Comparison of ENCODE assay signal across 8 mouse cellular contexts in genomic region chr6:34994692-34995091, GRCm38 (mm10). TPM values are rescaled to one million over a fixed set of nuclear protein-coding genes. Genes with fewer than 3 reads are reported as not detected.
DNase-seq lines count a peak whose midpoint lies in the region; ATAC-seq and TF ChIP-seq lines count a peak whose summit lies in the region.

No protein-coding gene starts in this region.

- no peak overlapping the region for H3K9ac ChIP-seq in lung, postnatal 0 days (replicated peaks; ENCODE audit: low read depth)
- H3K9ac ChIP-seq in embryonic facial prominence, embryonic 13.5 days = peak overlapping the region; percentile 62; the same call in 1 of the 2 replicates
- H3K9ac ChIP-seq in stomach, postnatal 0 days (ENCODE audit: low read length) = no peak overlapping the region

- H3K4me1 ChIP-seq in lung, postnatal 0 days (ENCODE audit: insufficient read depth, low read depth, low read length) = peaks cover 5% of the 10 kb centered on the region; the same call in 1 of the 2 replicates
- peaks cover 15% of the 10 kb centered on the region for H3K4me1 ChIP-seq in embryonic facial prominence, embryonic 13.5 days
- peaks cover 14% of the 10 kb centered on the region for H3K4me1 ChIP-seq in limb, embryonic 10.5 days
- H3K4me1 ChIP-seq in stomach, postnatal 0 days (replicated peaks; ENCODE audit: control insufficient read depth, insufficient read depth) = 0 out of 2 replicates have a peak, but pooled peaks cover 3% of the 10 kb centered on the region

- no peak overlapping the region for H3K27ac ChIP-seq in lung, postnatal 0 days (ENCODE audit: low read length)
- H3K27ac ChIP-seq in embryonic facial prominence, embryonic 13.5 days = no peak overlapping the region
- peak overlapping the region; percentile 61 for H3K27ac ChIP-seq in limb, embryonic 10.5 days
- H3K27ac ChIP-seq in stomach, postnatal 0 days (replicated peaks) = no peak overlapping the region

- H3K36me3 ChIP-seq in lung, postnatal 0 days (ENCODE audit: insufficient read depth, low read length) = no peaks in the 10 kb centered on the region
- H3K36me3 ChIP-seq in embryonic facial prominence, embryonic 13.5 days = no peaks in the 10 kb centered on the region
- H3K36me3 ChIP-seq in limb, embryonic 10.5 days = no peaks in the 10 kb centered on the region
- H3K36me3 ChIP-seq in stomach, postnatal 0 days (ENCODE audit: control insufficient read depth, insufficient read depth, low read length) = no peaks in the 10 kb centered on the region

- H3K27me3 ChIP-seq in lung, postnatal 0 days (replicated peaks; ENCODE audit: insufficient read depth, low read length) = no peaks in the 10 kb centered on the region
- H3K27me3 ChIP-seq in embryonic facial prominence, embryonic 13.5 days = no peaks in the 10 kb centered on the region
- H3K27me3 ChIP-seq in limb, embryonic 10.5 days (ENCODE audit: low read depth, poor library complexity, severe bottlenecking) = no peaks in the 10 kb centered on the region
- no peaks in the 10 kb centered on the region for H3K27me3 ChIP-seq in stomach, postnatal 0 days (ENCODE audit: control insufficient read depth, insufficient read depth, low read length)

- 35% methylated on average over 5 of the region's 5 CpGs for WGBS in lung, postnatal 0 days
- 77% methylated on average over 5 of the region's 5 CpGs for WGBS in embryonic facial prominence, embryonic 13.5 days
- WGBS in limb, embryonic 10.5 days = 78% methylated on average over 5 of the region's 5 CpGs
- WGBS in stomach, postnatal 0 days = 36% methylated on average over 5 of the region's 5 CpGs

- TF ChIP-seq EP300 in lung, postnatal 0 days (IDR thresholded peaks at IDR 0.05) = no peak
- TF ChIP-seq EP300 in stomach, postnatal 0 days (optimal IDR thresholded peaks at IDR 0.05) = no peak

- H3K9me3 ChIP-seq in lung, postnatal 0 days (ENCODE audit: low read length) = no peaks in the 10 kb centered on the region
- no peaks in the 10 kb centered on the region for H3K9me3 ChIP-seq in embryonic facial prominence, embryonic 13.5 days
- no peaks in the 10 kb centered on the region for H3K9me3 ChIP-seq in limb, embryonic 10.5 days (replicated peaks)
- H3K9me3 ChIP-seq in stomach, postnatal 0 days (ENCODE audit: control insufficient read depth, low read length) = no peaks in the 10 kb centered on the region

- DNase-seq in lung, postnatal 14 days = peak; percentile 11
- DNase-seq in lung, postnatal 0 days (ENCODE audit: low spot score) = no peak
- DNase-seq in limb, embryonic 10.5 days (ENCODE audit: low spot score) = no peak
- DNase-seq in stomach, postnatal 0 days (ENCODE audit: low spot score) = peak; percentile 40
- no peak for DNase-seq in natural killer cell, adult 2 months (ENCODE audit: low spot score in 2 of 2)
- DNase-seq in layer of hippocampus, postnatal 10 days (ENCODE audit: low spot score in 2 of 2) = no peak
- no peak for DNase-seq in kidney, postnatal 4 days

- no peak overlapping the region for H3K4me3 ChIP-seq in lung, postnatal 0 days (ENCODE audit: low read depth, low read length)
- peak overlapping the region; percentile 37 for H3K4me3 ChIP-seq in embryonic facial prominence, embryonic 13.5 days
- H3K4me3 ChIP-seq in limb, embryonic 10.5 days = peak overlapping the region; percentile 37; the same call in 1 of the 2 replicates
- H3K4me3 ChIP-seq in stomach, postnatal 0 days (ENCODE audit: low read depth, low read length) = 0 out of 2 replicates have a peak overlapping the region, but pooled peaks have one; percentile 21

- no peak overlapping the region for H3K4me2 ChIP-seq in lung, postnatal 0 days (replicated peaks; ENCODE audit: low read depth, low read length)
- H3K4me2 ChIP-seq in embryonic facial prominence, embryonic 13.5 days = peak overlapping the region; percentile 64
- H3K4me2 ChIP-seq in stomach, postnatal 0 days (replicated peaks; ENCODE audit: low read depth) = peak overlapping the region; percentile 51

- ATAC-seq in lung, postnatal 0 days = no peak
- ATAC-seq in embryonic facial prominence, embryonic 13.5 days (ENCODE audit: insufficient number of reproducible peaks, insufficient read depth, low FRiP score, low TSS enrichment, low read depth) = no peak
- ATAC-seq in stomach, postnatal 0 days (ENCODE audit: low FRiP score, low TSS enrichment) = 0 out of 2 replicates have a peak, but pooled peaks have one; percentile 16

- no peak for TF ChIP-seq CTCF in lung, postnatal 0 days (IDR thresholded peaks at IDR 0.05)
- no peak for TF ChIP-seq CTCF in stomach, postnatal 0 days (IDR thresholded peaks at IDR 0.05; ENCODE audit: low read depth)

RNA-seq across cellular contexts. Expression of gene Slc23a4, which starts 6.5 kb away (rescaled TPM):
- polyA plus RNA-seq in lung, postnatal 0 days (2015; fragmentation: Nextera tagmentation; extraction: Ambion mirVana) = 0.43 and 0.52 TPM in 2 replicates
- polyA plus RNA-seq in embryonic facial prominence, embryonic 13.5 days (2015; fragmentation: Nextera tagmentation; extraction: Ambion mirVana) = 0.38 and 0.63 TPM in 2 replicates
- 0.18 and 0.45 TPM in 2 replicates for polyA plus RNA-seq in limb, embryonic 10.5 days (2016; fragmentation: Nextera tagmentation; extraction: Ambion mirVana)
- polyA plus RNA-seq in stomach, postnatal 0 days (2015; fragmentation: Nextera tagmentation; extraction: Ambion mirVana) = 1.5 and 1.6 TPM in 2 replicates
- total RNA-seq in layer of hippocampus, postnatal 10 days (2021) = 1 to 10 TPM; 1.3 to 1.9 TPM

Comparison
In these comparisons a context has a peak if more than half of its experiments do, and no peak if none do; other contexts are left out.
1. DNase-seq: peak in lung, postnatal 14 days (single experiment) and stomach, postnatal 0 days (single experiment); none in lung, postnatal 0 days (single experiment), limb, embryonic 10.5 days (single experiment), natural killer cell, adult 2 months (0 of 2), layer of hippocampus, postnatal 10 days (0 of 2) and kidney, postnatal 4 days (0 of 2).